Comparison of ENCODE assay signal across 27 mouse cellular contexts in genomic region chr6:29259418-29259817, GRCm38 (mm10). TPM values are rescaled to one million over a fixed set of nuclear protein-coding genes. Genes with fewer than 3 reads are reported as not detected.
"Had no signal": no experiment of that assay in that cellular context is flagged by ENCODE, and none has a peak within 500 bp of the region (broad histone marks: within the 10 kb centered on the region; RNA-seq: fewer than 3 reads in every experiment).

No protein-coding gene starts in this region.

- H3K4me3 ChIP-seq: limb, embryonic 10.5 days; limb, embryonic 13.5 days; liver, embryonic 12.5 days; liver, embryonic 15.5 days; lung, embryonic 15.5 days; midbrain, embryonic 12.5 days; midbrain, embryonic 15.5 days; neural tube, embryonic 12.5 days; neural tube, embryonic 15.5 days; stomach, embryonic 15.5 days had no signal

- H3K27me3 ChIP-seq: limb, embryonic 13.5 days; liver, embryonic 15.5 days; lung, embryonic 15.5 days; midbrain, embryonic 12.5 days; midbrain, embryonic 15.5 days; neural tube, embryonic 12.5 days; neural tube, embryonic 15.5 days; stomach, embryonic 15.5 days had no signal

- H3K27ac ChIP-seq: kidney, postnatal 0 days; limb, embryonic 10.5 days; limb, embryonic 13.5 days; liver, embryonic 12.5 days; liver, embryonic 15.5 days; lung, embryonic 15.5 days; midbrain, embryonic 12.5 days; midbrain, embryonic 15.5 days; neural tube, embryonic 12.5 days; neural tube, embryonic 15.5 days; stomach, embryonic 15.5 days had no signal

- ATAC-seq: intestine, postnatal 0 days; liver, embryonic 12.5 days; midbrain, embryonic 15.5 days had no signal

- H3K36me3 ChIP-seq: limb, embryonic 10.5 days; limb, embryonic 13.5 days; liver, embryonic 12.5 days; liver, embryonic 15.5 days; lung, embryonic 15.5 days; midbrain, embryonic 12.5 days; midbrain, embryonic 15.5 days; neural tube, embryonic 12.5 days; neural tube, embryonic 15.5 days; stomach, embryonic 15.5 days had no signal

- H3K4me1 ChIP-seq: limb, embryonic 13.5 days; liver, embryonic 12.5 days; liver, embryonic 15.5 days; lung, embryonic 15.5 days; stomach, embryonic 15.5 days had no signal

- DNase-seq: kidney, adult 2 months; kidney, postnatal 36 days; liver; lung, adult 18-20 months; lung, postnatal 14 days; lung, postnatal 4 days; right cerebral cortex, adult 18-20 months; right cerebral cortex, postnatal 14 days; right cerebral cortex, postnatal 4 days had no signal

RNA-seq across cellular contexts. Expression of gene Fam71f2, which starts 20.0 kb away (rescaled TPM):
- total RNA-seq: megakaryocyte, adult 5-6 weeks had no signal
- polyA plus RNA-seq: intestine, postnatal 0 days; kidney, embryonic 14.5 days had no signal

RNA-seq across cellular contexts. Expression of gene Fam71f1, which starts 59.5 kb away (rescaled TPM):
- total RNA-seq: layer of hippocampus, adult 8-10 months; layer of hippocampus, postnatal 25 days; left cerebral cortex, adult 18-20 months; left cerebral cortex, postnatal 25 days; megakaryocyte, adult 5-6 weeks had no signal
- polyA plus RNA-seq: intestine, postnatal 0 days; kidney, embryonic 14.5 days; kidney, postnatal 0 days; limb, embryonic 10.5 days; liver, embryonic 12.5 days; liver, embryonic 15.5 days; lung, embryonic 15.5 days; midbrain, embryonic 12.5 days; midbrain, embryonic 15.5 days; neural tube, embryonic 12.5 days; neural tube, embryonic 15.5 days had no signal
